Mouse (Mus musculus): ENCODE measurements around the gene Pax5. TPM values are rescaled to one million over a fixed set of nuclear protein-coding genes. Genes with fewer than 3 reads are reported as not detected.

The Pax5 gene
- polyA plus RNA-seq, 1 experiment from 2014 or later = 0.99 TPM

- Histone ChIP-seq H3K9me3 (ENCODE audit: low read length) (no peaks in the 10 kb centered on the region), H3K27me3 (ENCODE audit: insufficient read depth, low read length) (peaks cover 27% of the 10 kb centered on the region), H3K27ac (ENCODE audit: low read depth) (no peak overlapping the region), H3K36me3 (replicated peaks; ENCODE audit: insufficient read depth, low read length) (no peaks in the 10 kb centered on the region), H3K9ac (replicated peaks) (no peak overlapping the region), H3K4me1 (ENCODE audit: insufficient read depth) (peaks cover 5% of the 10 kb centered on the region; the same call in 1 of the 2 replicates), H3K4me3 (ENCODE audit: low read depth, low read length) (no peak overlapping the region), H3K4me2 (ENCODE audit: low read depth, low read length) (no peak overlapping the region)
- no peak for ATAC-seq
- no peak for DNase-seq
- no peak for TF ChIP-seq EP300 (IDR thresholded peaks at IDR 0.05; ENCODE audit: low read depth)
- peak; percentile 34; the same call in 1 of the 2 replicates for TF ChIP-seq CTCF (IDR thresholded peaks at IDR 0.05; ENCODE audit: low read depth)
- WGBS (ENCODE audit: insufficient replicate concordance) = 53% methylated on average over 3 of the region's 3 CpGs
Measured at GRCm38 (mm10) chr4:44668172-44668571, 42.1 kb downstream of the Pax5 start.

DNA sequence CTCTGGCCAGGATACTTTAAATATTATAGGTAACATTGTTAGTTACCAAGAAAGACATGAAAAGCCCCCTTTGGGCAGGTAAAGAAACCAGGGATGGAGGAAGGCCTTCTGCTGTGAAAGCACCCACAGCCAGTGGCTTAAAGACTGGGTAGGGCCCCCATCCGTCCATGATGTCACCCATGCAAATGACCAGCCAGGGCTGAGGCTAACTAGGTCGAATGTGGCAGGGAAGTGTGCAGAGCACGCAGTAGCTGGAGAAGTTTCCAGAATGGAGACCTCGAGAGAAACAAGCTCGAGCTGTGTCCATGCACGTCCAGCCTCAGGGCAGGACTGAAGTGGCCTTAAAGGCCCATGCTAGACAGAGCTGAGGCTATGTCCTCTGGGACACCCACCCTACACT lies 42.9 kb downstream of the Pax5 start:
- TF ChIP-seq CTCF (IDR thresholded peaks at IDR 0.05; ENCODE audit: low read depth) = no peak
- no peak for TF ChIP-seq EP300 (IDR thresholded peaks at IDR 0.05; ENCODE audit: low read depth)
- 72% methylated on average over 6 of the region's 6 CpGs for WGBS (ENCODE audit: insufficient replicate concordance)
- DNase-seq = no peak
- H3K9me3 ChIP-seq (ENCODE audit: low read length) = no peaks in the 10 kb centered on the region
- no peak overlapping the region for H3K4me2 ChIP-seq (ENCODE audit: low read depth, low read length)
- H3K9ac ChIP-seq (replicated peaks) = no peak overlapping the region
- peaks cover 5% of the 10 kb centered on the region; the same call in 1 of the 2 replicates for H3K4me1 ChIP-seq (ENCODE audit: insufficient read depth)
- ATAC-seq = no peak
- no peak overlapping the region for H3K4me3 ChIP-seq (ENCODE audit: low read depth, low read length)
- H3K27me3 ChIP-seq (ENCODE audit: insufficient read depth, low read length) = peaks cover 32% of the 10 kb centered on the region
- no peaks in the 10 kb centered on the region for H3K36me3 ChIP-seq (replicated peaks; ENCODE audit: insufficient read depth, low read length)
- H3K27ac ChIP-seq (ENCODE audit: low read depth) = no peak overlapping the region

DNA sequence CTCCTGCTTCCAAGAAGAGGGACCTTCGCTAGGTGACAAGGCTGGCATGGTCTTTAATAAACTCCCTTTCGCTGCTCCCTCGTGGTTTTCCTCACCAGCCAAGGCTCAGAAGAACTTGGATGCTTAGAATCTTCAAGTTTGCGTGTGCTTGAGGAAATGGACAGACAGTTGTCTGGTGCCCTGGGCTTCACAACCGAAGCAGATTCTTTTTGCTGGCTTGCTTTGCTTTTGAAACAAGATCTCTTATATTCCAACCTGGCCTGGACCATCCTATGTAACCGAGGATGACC lies 45.6 kb downstream of the Pax5 start:
- 24% methylated on average over 6 of the region's 6 CpGs for WGBS (ENCODE audit: insufficient replicate concordance)
- peaks cover 5% of the 10 kb centered on the region; the same call in 1 of the 2 replicates for H3K4me1 ChIP-seq (ENCODE audit: insufficient read depth)
- TF ChIP-seq CTCF (IDR thresholded peaks at IDR 0.05; ENCODE audit: low read depth) (no peak), EP300 (IDR thresholded peaks at IDR 0.05; ENCODE audit: low read depth) (no peak)
- no peak for ATAC-seq
- H3K9me3 ChIP-seq (ENCODE audit: low read length) = no peaks in the 10 kb centered on the region
- peak overlapping the region; percentile 62; the same call in 1 of the 2 replicates for H3K4me2 ChIP-seq (ENCODE audit: low read depth, low read length)
- H3K27ac ChIP-seq (ENCODE audit: low read depth) = no peak overlapping the region
- H3K4me3 ChIP-seq (ENCODE audit: low read depth, low read length) = no peak overlapping the region
- peaks cover 32% of the 10 kb centered on the region for H3K27me3 ChIP-seq (ENCODE audit: insufficient read depth, low read length)
- no peak for DNase-seq
- no peaks in the 10 kb centered on the region for H3K36me3 ChIP-seq (replicated peaks; ENCODE audit: insufficient read depth, low read length)
- no peak overlapping the region for H3K9ac ChIP-seq (replicated peaks)

DNA sequence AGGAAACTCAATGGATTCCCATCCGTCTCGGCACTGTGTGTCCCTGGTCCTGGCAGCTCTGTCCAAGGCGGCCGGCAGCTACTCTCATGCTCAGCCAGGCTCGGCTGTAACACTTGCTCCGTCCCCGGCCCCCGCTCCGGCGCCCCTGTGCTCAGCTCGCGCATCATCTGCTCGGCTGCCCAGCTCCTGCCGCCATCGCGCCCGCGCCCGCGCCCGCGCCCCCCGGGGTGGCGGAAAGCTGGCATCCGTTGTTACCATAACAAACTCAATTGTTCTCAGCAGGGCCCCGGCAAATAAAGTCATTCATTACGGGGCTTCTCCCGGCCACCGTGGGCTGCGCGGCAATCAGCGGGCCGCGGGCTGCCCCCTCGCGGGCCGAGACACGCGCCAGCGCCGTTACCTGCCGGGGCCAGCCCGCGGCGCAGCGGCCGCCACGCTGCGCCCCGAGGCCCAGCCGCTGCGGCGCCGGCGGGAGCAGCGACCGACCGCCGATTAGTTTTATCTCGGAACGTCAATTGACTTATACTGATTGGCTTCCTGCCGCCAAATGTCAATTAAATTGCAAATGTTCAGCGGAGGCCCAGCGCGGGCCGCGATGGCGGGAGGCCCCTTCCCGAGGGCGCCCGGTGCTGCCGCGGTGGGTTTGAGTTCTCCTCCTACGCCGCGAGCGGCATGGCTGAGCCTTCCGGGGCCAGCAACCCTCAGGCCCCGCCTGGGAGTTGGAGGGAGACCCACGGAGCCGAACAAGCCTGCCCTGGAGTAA lies 46.1 kb downstream of the Pax5 start:
- Histone ChIP-seq H3K9ac (replicated peaks) (no peak overlapping the region), H3K27ac (ENCODE audit: low read depth) (no peak overlapping the region), H3K36me3 (replicated peaks; ENCODE audit: insufficient read depth, low read length) (no peaks in the 10 kb centered on the region), H3K9me3 (ENCODE audit: low read length) (no peaks in the 10 kb centered on the region), H3K27me3 (ENCODE audit: insufficient read depth, low read length) (peaks cover 32% of the 10 kb centered on the region), H3K4me1 (ENCODE audit: insufficient read depth) (peaks cover 5% of the 10 kb centered on the region; the same call in 1 of the 2 replicates), H3K4me3 (ENCODE audit: low read depth, low read length) (peak overlapping the region; percentile 24), H3K4me2 (ENCODE audit: low read depth, low read length) (peak overlapping the region; percentile 62)
- no peak for DNase-seq
- no peak for ATAC-seq
- 6% methylated on average over 81 of the region's 81 CpGs for WGBS (ENCODE audit: insufficient replicate concordance)
- TF ChIP-seq CTCF (IDR thresholded peaks at IDR 0.05; ENCODE audit: low read depth) = no peak
- no peak for TF ChIP-seq EP300 (IDR thresholded peaks at IDR 0.05; ENCODE audit: low read depth)

DNA sequence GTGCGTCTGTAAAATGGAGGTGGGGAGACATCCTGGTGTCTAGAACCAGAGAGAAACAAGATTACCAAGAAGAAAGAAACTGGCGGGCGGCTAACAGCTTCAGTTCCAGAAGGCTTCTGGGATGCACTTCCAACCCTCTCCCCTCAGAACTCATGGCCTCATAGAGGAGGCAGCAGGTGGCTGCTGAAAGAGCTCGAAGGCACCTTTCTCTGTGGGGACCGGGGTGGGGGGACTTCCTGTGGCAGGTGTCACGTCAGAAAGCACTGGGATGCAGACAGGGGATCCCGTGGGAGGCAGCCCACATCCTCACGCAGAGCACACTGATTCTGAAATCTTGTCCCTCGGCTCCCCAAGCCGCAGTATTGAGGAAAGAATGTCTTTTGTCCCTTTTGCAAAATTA lies 46.8 kb downstream of the Pax5 start:
- Histone ChIP-seq H3K27ac (ENCODE audit: low read depth) (no peak overlapping the region), H3K9ac (replicated peaks) (no peak overlapping the region), H3K27me3 (ENCODE audit: insufficient read depth, low read length) (peaks cover 32% of the 10 kb centered on the region)

GRCm38 (mm10) chr4:44645181-44645580 lies 65.1 kb downstream of the Pax5 start:
- 77% methylated on average over 4 of the region's 4 CpGs for WGBS (ENCODE audit: insufficient replicate concordance)
- TF ChIP-seq CTCF (IDR thresholded peaks at IDR 0.05; ENCODE audit: low read depth) (no peak), EP300 (IDR thresholded peaks at IDR 0.05; ENCODE audit: low read depth) (no peak)
- no peak overlapping the region for H3K4me2 ChIP-seq (ENCODE audit: low read depth, low read length)
- H3K4me1 ChIP-seq (ENCODE audit: insufficient read depth) = no peaks in the 10 kb centered on the region
- H3K9me3 ChIP-seq (ENCODE audit: low read length) = no peaks in the 10 kb centered on the region
- no peaks in the 10 kb centered on the region for H3K27me3 ChIP-seq (ENCODE audit: insufficient read depth, low read length)
- H3K36me3 ChIP-seq (replicated peaks; ENCODE audit: insufficient read depth, low read length) = no peaks in the 10 kb centered on the region
- H3K27ac ChIP-seq (ENCODE audit: low read depth) = no peak overlapping the region
- ATAC-seq = no peak
- no peak overlapping the region for H3K9ac ChIP-seq (replicated peaks)
- no peak overlapping the region for H3K4me3 ChIP-seq (ENCODE audit: low read depth, low read length)
- no peak for DNase-seq

More for the DNA sequence above, 46.8 kb downstream of the Pax5 start:
- no peak overlapping the region for H3K4me2 ChIP-seq (ENCODE audit: low read depth, low read length)
- DNase-seq (no peak), ATAC-seq (no peak)
- H3K4me3 ChIP-seq (ENCODE audit: low read depth, low read length) = no peak overlapping the region
- WGBS (ENCODE audit: insufficient replicate concordance) = 27% methylated on average over 10 of the region's 10 CpGs
- H3K4me1 ChIP-seq (ENCODE audit: insufficient read depth) = peaks cover 5% of the 10 kb centered on the region; the same call in 1 of the 2 replicates
- no peaks in the 10 kb centered on the region for H3K9me3 ChIP-seq (ENCODE audit: low read length)
- TF ChIP-seq EP300 (IDR thresholded peaks at IDR 0.05; ENCODE audit: low read depth) (no peak), CTCF (IDR thresholded peaks at IDR 0.05; ENCODE audit: low read depth) (no peak)
- no peaks in the 10 kb centered on the region for H3K36me3 ChIP-seq (replicated peaks; ENCODE audit: insufficient read depth, low read length)

Measured in liver, postnatal 0 days (tissue).